Mouse (Mus musculus): ENCODE results near the gene Castor2.

The Castor2 gene

DNA sequence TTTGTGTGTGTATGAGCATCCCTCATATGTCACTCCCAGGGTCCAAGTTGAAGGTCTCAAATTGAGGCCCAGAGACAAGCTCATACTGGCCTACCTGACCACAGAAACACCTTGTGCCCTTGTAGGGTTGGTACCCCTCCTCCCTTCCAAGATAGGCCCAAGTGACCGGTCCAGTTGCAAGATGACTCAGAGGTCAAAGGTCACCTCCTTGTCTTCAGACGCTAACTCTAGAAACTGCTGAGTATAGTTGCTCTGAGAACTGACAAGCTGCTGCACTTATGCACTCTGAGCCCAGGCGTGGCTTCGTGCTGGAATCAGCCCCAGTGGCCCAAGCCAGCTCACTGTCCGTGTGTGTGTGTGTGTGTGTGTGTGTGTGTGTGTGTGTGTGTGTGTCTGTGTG is 2.4 kb downstream of the Castor2 start:
- no peak for DNase-seq (ENCODE audit: low spot score in 2 of 2)

DNA sequence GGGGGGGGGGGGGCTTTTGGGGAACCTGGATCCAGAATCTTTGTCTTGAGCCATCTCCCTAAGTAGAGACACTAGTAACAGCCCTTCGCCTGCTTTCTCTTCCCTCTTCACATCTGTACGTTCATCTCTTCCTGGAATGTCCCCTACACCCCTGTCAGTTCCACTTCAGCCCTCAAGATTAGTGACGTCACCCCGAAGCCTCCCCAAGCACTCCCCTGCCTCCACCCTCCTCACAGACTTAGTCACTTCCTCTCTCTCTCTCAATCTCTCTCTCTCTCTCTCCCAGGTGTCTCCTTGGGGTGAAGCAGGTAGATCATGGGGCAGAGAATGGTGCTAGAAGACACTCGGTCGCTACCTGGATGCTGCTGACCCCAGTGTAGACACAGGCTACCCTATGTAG is 3.2 kb downstream of the Castor2 start:
- no peak for DNase-seq (ENCODE audit: low spot score in 2 of 2)

DNA sequence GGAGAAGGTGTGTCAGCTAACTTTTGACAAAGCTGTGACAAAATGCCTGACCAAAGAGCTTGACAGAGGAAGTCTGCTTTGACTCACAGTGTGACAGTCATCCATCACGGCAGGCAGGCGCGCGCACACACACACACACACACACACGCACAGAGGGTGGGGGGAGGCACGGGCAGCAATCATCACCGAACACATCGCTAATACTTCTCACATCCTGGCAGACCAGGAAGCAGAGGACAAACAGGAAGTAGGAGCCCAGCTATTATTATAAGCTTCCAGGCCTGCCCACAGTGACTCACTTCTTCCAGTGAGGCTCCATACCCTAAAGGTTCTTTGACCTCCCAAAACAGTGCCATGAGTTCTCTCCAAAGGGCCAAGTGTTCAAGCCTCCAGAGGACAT is 6.3 kb downstream of the Castor2 start:
- no peak for DNase-seq (ENCODE audit: low spot score in 2 of 2)

DNA sequence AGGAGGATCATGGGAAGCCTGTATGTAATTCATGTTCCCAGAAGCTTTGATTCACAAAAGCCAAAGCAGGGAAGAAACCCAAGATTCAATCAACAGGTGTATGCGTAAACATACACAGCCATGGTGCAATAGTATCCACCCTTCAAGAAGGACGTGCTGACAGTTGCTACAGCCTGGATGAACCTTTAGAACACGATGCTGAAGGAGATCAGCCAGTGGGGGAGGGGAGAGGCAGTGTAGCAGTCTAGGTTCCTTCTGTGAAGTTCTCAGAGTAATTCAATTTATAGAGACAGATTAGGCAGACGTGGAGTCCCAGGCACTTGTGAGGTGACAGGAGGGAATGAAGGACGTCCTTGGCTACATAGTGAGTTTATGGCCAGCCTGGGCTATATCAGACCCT is 15.5 kb downstream of the Castor2 start:
- DNase-seq (ENCODE audit: low spot score in 2 of 2) = no peak

DNA sequence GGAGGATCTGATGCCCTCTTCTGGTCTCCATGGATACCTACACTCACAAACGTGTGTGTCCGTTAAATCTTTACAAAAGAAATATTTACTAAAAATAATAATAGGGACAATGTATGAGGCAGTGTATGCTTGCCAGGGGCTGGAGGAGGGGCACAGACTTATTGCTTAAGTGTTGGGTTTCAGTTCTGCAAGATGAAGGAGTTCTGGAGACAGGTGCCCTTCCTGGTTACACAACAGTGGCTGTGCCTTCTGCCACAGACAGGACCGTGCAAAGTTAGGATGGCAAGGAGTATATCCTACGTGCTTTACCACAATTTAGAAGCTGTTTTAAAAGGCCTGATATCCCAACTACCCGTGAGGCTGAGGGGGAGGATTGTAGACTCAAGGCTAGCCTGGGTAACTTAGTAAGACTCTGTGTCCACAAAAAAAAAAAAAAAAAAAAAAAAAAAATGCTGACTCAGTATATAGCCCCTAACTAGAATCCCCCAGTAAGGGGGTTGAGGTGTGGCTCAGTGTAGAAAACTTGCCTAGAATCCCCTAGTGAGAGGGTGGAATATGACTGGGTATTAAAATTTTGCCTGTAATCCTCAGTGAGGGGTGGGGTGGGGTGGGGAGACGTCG is 16.2 kb downstream of the Castor2 start:
- DNase-seq (ENCODE audit: low spot score in 2 of 2) = no peak

DNA sequence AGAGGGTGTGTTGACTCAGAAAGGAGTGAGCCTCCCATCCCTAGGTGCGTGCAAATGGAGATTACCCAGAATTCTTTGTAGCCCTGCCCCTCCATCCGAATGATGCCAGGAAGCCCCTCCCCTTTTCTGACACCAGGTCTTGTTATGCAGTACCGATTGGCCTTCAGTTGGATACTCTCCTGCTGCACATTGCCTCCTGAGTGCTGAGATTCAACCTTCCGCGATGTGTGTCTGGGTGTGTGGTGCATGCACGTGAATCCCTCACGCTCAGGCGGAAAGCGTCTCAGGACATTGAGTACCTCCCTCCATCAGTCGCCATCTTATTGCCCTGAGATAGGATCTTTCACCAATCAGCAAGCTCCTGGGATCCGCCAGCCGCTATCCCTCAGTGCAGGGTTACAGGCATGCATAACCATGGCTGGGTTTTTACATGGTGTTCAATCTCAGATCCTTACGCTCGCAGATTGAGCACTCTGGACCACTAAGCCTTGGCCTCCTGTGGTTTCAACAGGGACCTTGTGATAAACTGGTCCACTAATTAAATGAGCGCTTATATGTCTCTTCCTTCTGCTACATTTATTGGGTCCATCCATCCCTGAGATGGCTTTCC is 19.4 kb downstream of the Castor2 start:
- no peak for DNase-seq (ENCODE audit: low spot score in 2 of 2)

DNA sequence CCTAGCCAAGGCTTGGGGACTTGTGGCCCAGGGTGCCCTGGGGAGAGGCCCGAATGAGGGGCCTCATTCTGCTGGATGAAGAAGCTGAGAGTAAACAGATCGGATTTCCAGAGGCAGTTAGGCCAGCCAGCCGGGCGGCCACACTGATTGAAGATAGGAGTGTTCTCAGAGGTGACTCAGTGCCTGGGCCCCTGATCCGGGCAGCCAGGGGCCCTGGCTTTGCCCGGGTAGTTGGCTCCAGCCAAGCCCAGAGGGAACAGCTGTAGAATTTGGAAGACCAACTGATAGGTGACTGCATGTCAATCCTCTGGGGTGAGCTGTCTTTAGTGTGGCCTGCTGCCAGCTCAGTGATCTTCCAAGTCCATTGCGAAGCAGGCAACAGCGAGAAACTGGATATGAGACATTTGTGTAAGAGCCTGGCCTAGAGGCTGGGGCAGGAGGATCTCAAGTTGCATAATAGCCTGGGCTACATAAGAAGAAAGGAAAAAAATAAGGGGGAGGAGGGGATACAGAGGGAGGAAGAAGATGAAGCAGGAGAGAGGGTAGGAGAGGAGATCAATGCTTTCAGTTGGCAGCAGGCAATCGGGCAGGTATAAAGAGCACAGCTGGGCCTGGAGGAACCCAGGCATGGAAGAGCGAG is 20.1 kb downstream of the Castor2 start:
- DNase-seq (ENCODE audit: low spot score in 2 of 2) = no peak

DNA sequence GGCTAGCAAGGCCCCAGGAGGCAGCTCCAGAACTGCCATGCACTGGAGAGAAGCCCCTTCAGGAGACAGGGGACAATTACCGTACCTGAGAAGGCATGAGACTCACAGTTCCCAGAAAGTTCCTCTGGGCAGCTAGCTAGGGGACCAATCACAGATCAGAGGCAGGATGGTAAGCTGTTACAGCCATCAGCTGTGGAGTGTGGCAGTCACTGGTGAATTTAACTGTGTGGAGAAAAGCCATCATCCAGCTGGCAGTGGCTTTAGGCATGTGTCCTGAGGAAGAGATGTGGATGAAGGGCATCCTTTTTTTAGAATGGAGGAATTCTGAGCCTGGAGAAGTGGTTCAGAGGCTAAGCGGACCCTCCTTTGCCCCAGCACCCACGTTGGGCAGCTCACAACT is 20.6 kb downstream of the Castor2 start:
- DNase-seq (ENCODE audit: low spot score in 2 of 2) = no peak

DNA sequence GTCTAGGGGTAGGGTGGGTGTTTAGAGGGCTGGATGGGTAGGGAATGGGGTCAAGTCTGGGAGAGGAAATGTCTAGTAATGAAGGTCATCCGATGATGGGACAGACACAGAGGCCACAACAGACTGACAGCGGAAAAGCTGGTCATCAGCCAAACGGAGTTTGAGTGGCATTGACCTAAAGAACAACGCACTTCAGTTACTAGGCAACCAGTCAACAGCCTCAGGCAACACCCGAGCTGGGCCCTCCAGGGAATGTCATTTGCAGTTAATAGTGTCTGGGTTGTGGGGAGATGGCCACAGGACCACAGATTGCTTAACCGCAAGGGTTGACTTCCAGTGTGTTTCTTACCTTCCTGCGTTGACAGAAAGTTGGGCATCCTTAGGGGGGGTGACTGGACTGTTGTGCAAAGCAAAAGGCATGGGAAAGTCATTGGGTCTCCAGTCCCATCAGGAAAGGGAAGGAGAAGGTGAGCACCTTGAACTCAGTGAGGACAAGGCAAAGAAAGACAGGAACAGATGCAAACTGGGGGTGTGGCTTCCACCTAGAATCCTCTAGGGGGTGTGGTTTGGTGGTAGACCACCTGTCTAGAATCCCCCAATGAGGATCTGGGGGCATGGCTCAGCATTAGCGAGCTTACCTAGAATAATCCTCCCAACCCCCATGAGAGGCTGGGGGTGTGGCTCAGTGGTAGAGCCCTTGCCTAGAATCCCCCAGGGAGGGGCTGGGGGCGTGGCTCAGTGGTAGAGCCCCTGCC is 21.8 kb downstream of the Castor2 start:
- no peak for DNase-seq (ENCODE audit: low spot score in 2 of 2)

DNA sequence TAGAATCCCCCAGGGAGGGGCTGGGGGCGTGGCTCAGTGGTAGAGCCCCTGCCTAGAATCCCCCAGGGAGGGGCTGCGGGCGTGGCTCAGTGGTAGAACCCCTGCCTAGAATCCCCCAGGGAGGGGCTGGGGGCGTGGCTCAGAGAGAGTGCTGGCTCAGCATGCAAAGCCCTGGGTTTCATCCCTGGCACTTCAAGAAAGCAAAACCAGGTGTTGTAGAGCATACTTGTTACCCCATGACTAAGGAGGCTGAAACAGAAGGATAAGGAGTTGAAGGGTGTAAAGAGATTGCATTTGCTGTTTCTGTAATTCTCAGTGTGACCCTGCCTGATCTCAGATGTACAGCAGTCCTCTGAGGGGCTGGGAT is 22.4 kb downstream of the Castor2 start:
- DNase-seq (ENCODE audit: low spot score in 2 of 2) = no peak

DNA sequence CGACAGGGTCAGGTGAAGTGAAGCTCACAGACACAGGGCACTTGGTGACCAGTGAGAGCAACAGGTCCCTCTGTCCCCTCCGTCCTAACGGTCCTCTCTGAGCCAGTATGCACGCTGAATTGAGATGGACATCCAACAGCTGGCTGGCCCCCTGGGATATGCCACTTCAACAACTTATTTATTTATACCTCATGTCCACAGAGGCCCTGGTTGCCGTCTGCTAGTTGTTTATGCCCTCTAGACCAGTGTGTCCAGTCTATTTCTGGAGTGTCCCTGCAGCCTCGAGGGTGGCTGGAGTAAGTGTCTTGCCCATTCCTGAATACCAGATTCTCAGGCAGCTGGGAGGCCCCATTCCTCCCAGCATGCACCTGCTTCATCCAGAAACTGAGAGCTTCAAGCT is 24.3 kb downstream of the Castor2 start:
- no peak for DNase-seq (ENCODE audit: low spot score in 2 of 2)

DNA sequence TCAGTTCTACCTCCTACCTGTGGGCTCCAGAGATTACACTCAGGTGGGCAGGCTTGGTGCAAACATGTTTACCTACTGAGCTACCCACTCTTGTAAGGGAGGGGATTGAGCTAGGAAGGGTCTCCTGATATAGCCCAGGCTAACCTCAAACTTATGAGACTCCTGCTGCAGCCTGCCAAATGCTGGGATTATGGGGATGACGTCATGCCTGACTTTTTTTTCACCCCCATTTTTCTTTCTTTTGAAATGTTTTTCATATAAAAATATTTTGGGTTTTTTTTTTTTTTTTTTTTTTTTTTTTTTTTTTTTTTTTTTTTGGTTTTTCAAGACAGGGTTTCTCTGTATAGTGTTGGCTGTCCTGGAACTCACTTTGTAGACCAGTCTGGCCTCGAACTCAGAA is 26.7 kb downstream of the Castor2 start:
- no peak for DNase-seq (ENCODE audit: low spot score in 2 of 2)

DNA sequence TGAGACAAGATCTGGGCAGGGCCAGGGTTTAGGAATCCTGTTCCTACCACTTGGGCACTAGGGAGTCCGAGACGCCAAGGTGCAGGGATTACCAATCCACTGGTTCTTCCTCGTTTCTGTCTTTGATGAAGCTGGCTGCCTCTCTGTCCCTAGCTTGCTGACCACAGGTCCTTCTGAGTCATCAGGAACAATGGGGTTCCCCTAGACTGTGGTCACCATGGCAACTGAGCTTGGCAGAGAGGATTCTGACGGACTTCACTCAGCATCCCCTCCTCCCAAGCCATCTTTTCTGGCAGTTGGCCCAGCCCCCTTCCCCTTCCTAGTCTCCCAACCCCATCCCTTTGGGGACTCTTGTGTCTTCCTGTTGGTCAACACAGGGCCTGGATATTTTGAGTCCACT is 32.1 kb downstream of the Castor2 start:
- no peak for DNase-seq (ENCODE audit: low spot score in 2 of 2)

DNA sequence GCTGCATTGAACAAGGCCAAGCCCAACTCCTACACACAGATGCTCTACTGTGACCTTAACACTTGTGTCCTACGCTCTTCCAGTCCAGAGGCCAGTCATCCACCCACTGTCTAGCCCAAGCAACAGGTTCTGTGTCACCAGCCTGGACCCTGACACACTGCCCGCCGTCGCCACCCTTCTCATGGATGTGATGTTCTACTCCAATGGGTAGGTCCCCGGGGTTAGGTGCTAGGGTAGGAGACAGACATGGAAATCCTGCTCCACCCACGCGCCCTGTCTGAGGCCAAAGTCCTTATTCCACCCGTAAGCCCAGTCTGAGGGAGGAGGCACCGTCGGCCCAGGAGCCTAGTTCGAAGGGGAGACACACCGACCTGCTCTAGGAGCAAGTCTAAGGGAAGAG is 36.5 kb downstream of the Castor2 start:
- no peak for DNase-seq (ENCODE audit: low spot score in 2 of 2)

DNA sequence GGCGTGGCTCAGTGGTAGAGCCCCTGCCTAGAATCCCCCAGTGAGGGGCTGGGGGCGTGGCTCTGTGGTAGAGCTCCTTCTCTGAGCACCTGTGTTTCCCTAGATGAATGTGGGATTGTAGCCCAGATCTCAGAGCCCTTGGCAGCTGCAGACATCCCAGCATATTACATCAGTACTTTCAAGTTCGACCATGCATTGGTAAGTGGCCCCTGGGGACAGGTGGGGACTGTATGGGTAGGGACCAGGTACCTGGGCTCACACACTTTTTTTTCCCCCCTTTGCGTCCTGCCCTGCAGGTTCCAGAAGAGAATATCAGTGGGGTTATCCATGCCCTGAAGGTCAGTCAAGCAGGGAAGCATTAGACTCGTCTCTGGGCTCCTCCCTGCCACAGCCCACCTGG is 38.4 kb downstream of the Castor2 start:
- no peak for DNase-seq (ENCODE audit: low spot score in 2 of 2)

DNA sequence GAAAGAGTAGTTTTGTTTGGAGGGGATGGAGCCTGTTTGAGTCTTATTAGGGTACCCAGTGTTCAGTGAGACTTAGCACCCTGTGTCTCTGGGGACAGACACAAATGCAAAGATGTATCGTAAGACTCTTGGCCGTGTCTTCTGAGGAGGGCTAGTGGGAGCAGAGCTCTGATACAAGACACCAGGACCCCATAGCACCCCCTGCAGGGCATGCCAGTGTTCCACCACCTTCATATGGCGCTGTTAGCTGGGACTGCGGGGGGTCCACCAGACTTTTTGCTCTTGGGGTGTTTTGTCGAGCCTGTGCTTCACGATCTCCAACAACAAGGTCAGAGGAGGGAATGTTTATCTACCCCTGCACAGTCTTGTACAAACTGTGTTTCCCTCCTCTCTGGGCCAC is 39.9 kb downstream of the Castor2 start:
- no peak for DNase-seq (ENCODE audit: low spot score in 2 of 2)

DNA sequence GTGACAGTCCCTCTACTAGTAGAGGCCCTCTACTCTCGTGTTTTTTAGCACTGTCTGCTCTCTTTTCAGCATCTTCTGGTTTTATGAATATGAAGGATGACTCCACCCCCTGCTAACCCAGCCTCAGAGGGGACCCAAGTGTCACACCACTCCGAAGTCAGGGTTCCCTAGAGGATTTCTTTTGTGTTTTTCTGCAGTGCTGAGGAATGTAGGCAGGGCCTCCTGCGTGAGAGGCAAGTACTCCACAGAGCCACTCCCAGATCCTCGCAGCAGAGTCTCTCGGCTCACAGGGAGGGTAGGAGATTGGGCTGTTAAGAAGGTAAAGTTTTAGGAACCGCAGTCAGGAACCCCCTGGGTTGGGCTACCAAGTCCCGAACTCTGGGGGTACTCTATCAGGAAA is 41.7 kb downstream of the Castor2 start:
- DNase-seq (ENCODE audit: low spot score in 2 of 2) = no peak

DNA sequence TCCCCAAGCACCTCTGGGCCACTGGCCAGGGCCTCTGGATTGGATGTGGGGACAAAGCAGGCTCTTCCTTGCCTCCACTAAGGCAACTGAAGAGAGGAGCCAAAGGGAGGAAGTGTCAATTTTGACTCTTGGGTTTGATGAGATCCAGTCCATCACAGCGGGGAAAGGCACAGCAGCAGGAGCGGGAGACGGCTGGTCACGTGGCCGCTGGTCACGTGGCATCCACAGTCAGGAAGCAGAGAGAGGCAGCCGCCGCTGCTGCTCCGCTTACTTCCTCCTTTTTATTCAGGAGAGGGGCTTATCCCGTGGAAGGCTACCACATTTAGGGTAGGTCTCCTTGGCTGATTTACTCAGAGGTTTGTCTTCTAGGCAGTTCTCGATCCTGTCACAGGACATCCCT is 42.9 kb downstream of the Castor2 start:
- no peak for DNase-seq (ENCODE audit: low spot score in 2 of 2)

DNA sequence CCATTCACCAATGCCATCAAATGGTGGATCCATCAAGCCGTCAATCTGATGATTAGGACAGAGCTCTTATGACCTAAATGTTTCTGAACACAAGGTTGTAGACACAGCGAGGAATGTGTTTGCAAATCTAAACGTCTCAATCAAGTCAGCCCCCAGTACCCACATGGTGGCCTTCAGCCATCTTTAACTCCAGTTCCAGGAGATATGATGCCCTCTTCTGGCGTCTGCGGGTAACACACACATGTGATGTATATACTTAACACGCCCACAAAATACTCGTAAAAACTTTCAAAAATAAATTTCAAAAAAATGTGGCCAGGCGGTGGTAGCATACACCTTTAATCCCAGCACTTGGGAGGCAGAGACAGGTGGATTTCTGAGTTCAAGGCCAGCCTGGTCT is 45.5 kb downstream of the Castor2 start:
- DNase-seq (ENCODE audit: low spot score in 2 of 2) = no peak

DNA sequence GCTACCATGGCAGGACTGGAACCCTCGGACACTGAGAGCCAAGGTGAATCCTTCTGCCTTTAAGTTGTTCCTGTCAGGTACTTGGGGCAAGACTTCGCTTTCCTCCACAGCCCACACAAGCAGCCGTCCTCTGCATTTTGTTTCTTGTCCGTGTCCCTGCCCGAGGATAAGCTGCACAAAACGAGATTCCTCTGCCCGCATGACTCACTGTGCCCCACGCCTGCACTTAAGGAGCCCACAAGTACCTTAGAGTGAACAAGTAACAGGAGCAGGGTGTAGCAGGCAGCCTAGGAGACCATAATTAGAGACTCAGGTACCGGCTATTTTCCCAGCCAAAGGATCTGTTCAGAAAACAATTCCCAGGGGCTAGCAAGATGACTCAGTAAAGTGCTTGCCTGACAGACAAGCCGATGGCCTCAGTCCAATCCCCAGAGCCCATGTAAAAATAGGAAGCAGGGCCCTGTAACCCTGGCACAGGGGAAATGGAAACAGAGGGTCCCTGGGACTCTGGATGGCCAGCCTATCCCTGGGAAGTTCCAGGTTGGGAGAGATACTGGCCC is 47.8 kb downstream of the Castor2 start:
- no peak for DNase-seq (ENCODE audit: low spot score in 2 of 2)

DNA sequence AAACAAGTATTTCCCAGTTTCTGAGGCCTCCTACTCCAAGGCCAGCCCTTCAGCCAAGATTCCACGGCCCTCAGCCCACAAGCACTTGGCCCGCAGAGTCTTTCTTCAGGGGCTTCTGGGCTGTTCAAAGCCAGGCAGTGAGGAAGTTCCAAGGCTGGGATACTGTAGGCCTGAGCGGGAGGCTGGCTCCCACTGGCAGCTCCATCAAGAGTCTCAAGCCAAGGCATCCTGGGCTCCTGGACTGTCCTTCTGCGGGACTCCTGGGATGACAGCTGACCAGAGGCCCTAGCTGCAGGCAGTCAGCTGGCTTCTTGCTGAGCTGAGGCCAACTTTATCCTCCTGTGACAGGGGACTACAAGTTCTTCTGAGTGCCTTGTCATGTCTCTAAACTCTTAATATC is 48.6 kb downstream of the Castor2 start:
- no peak for DNase-seq (ENCODE audit: low spot score in 2 of 2)

DNA sequence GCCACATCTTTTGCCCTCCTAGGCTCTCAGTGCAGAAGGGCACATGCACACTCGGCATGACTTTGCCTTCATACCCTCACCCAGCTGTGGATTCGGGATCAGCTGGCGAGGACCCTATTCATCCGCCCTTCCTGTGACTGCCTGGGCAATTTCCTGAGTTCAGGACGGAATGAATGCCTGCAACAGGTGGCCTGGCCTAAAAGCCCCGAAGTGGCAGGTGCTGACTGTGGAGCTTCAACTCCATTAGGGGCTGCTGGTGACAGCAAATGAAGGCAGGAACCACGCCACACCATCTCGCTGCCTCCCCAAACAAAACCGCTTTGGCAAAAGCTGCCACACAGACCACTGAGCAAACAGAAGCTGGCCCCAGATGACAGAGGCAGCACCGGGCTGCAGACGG is 52.4 kb downstream of the Castor2 start:
- no peak for DNase-seq (ENCODE audit: low spot score in 2 of 2)

Data from frontal cortex, postnatal 36 days (tissue).